In genomic region chr14:75976107-75976506, GRCm38 (mm10) we compare ENCODE assay signal across 27 mouse cellular contexts. TPM values are rescaled to one million over a fixed set of nuclear protein-coding genes. Genes with fewer than 3 reads are reported as not detected.
DNase-seq lines count a peak whose midpoint lies in the region; ATAC-seq and TF ChIP-seq lines count a peak whose summit lies in the region.
"Had no signal": no experiment of that assay in that cellular context is flagged by ENCODE, and none has a peak within 500 bp of the region (broad histone marks: within the 10 kb centered on the region; RNA-seq: fewer than 3 reads in every experiment).

No protein-coding gene starts in this region.

- H3K27me3 ChIP-seq in megakaryocyte, embryonic 14.5 days (replicated peaks): no peaks in the 10 kb centered on the region
- H3K27me3 ChIP-seq in liver, embryonic 12.5 days (replicated peaks): no peaks in the 10 kb centered on the region
- no peaks in the 10 kb centered on the region for H3K27me3 ChIP-seq in liver, embryonic 16.5 days (ENCODE audit: control insufficient read depth, insufficient read depth, low read depth, low read length)
- H3K27me3 ChIP-seq in lung, postnatal 0 days (replicated peaks; ENCODE audit: insufficient read depth, low read length): no peaks in the 10 kb centered on the region
- H3K27me3 ChIP-seq: embryonic facial prominence, embryonic 15.5 days; heart, embryonic 15.5 days; Patski had no signal

- TF ChIP-seq CTCF in lung, postnatal 0 days (IDR thresholded peaks at IDR 0.05): no peak

- H3K9me3 ChIP-seq in megakaryocyte, embryonic 14.5 days: no peaks in the 10 kb centered on the region
- no peaks in the 10 kb centered on the region for H3K9me3 ChIP-seq in liver, embryonic 12.5 days (replicated peaks)
- no peaks in the 10 kb centered on the region for H3K9me3 ChIP-seq in liver, embryonic 16.5 days (replicated peaks; ENCODE audit: control insufficient read depth, low read length)
- no peaks in the 10 kb centered on the region for H3K9me3 ChIP-seq in lung, postnatal 0 days (ENCODE audit: low read length)
- H3K9me3 ChIP-seq: embryonic facial prominence, embryonic 15.5 days; forebrain, embryonic 10.5 days; heart, embryonic 10.5 days; heart, embryonic 15.5 days; hindbrain, embryonic 10.5 days had no signal

- no peak overlapping the region for H3K27ac ChIP-seq in liver, embryonic 12.5 days
- no peak overlapping the region for H3K27ac ChIP-seq in liver, embryonic 16.5 days (ENCODE audit: low read length)
- no peak overlapping the region for H3K27ac ChIP-seq in lung, postnatal 0 days (ENCODE audit: low read length)
- H3K27ac ChIP-seq: embryonic facial prominence, embryonic 15.5 days; forebrain, embryonic 10.5 days; heart, embryonic 10.5 days; heart, embryonic 15.5 days; hindbrain, embryonic 10.5 days; hindbrain, embryonic 14.5 days had no signal

- 17% methylated on average over 3 of the region's 3 CpGs for WGBS in liver, embryonic 12.5 days (ENCODE audit: insufficient replicate concordance)
- 25% methylated on average over 3 of the region's 3 CpGs for WGBS in liver, embryonic 16.5 days (ENCODE audit: insufficient replicate concordance)
- WGBS in lung, postnatal 0 days: 43% methylated on average over 3 of the region's 3 CpGs

- H3K9ac ChIP-seq in liver, embryonic 12.5 days: no peak overlapping the region
- H3K9ac ChIP-seq in liver, embryonic 16.5 days (ENCODE audit: low read depth, low read length): no peak overlapping the region
- no peak overlapping the region for H3K9ac ChIP-seq in lung, postnatal 0 days (replicated peaks; ENCODE audit: low read depth)
- H3K9ac ChIP-seq: embryonic facial prominence, embryonic 15.5 days; heart, embryonic 15.5 days; hindbrain, embryonic 14.5 days had no signal

- H3K4me3 ChIP-seq in megakaryocyte, embryonic 14.5 days (replicated peaks): peak overlapping the region; percentile 47
- no peak overlapping the region for H3K4me3 ChIP-seq in liver, embryonic 12.5 days
- no peak overlapping the region for H3K4me3 ChIP-seq in liver, embryonic 16.5 days (ENCODE audit: low read depth, low read length)
- no peak overlapping the region for H3K4me3 ChIP-seq in lung, postnatal 0 days (ENCODE audit: low read depth, low read length)
- H3K4me3 ChIP-seq: embryonic facial prominence, embryonic 15.5 days; erythroblast, embryonic 14.5 days; forebrain, embryonic 10.5 days; heart, embryonic 10.5 days; heart, embryonic 15.5 days; hindbrain, embryonic 10.5 days had no signal

- H3K36me3 ChIP-seq in megakaryocyte, embryonic 14.5 days (replicated peaks; ENCODE audit: low read length): peaks cover 23% of the 10 kb centered on the region
- H3K36me3 ChIP-seq in liver, embryonic 12.5 days: peaks cover 4% of the 10 kb centered on the region; the same call in 1 of the 2 replicates
- H3K36me3 ChIP-seq in liver, embryonic 16.5 days (ENCODE audit: control insufficient read depth, insufficient read depth): no peaks in the 10 kb centered on the region
- no peaks in the 10 kb centered on the region for H3K36me3 ChIP-seq in lung, postnatal 0 days (ENCODE audit: insufficient read depth, low read length)
- H3K36me3 ChIP-seq: embryonic facial prominence, embryonic 15.5 days; heart, embryonic 10.5 days; heart, embryonic 15.5 days; hindbrain, embryonic 10.5 days had no signal

- DNase-seq in thymus, adult 18-20 months: no peak
- DNase-seq in lung, postnatal 0 days (ENCODE audit: low spot score): no peak
- no peak for DNase-seq in heart, postnatal 14 days
- DNase-seq: adrenal gland, adult 2 months; adrenal gland, postnatal 25 days; cerebellum, adult 8-10 months; cerebellum, postnatal 14 days; embryo, embryonic 11 days; gastrocnemius, postnatal 36 days; heart, adult 18-20 months had no signal

- peaks cover 21% of the 10 kb centered on the region for H3K4me1 ChIP-seq in megakaryocyte, embryonic 14.5 days
- peaks cover 23% of the 10 kb centered on the region for H3K4me1 ChIP-seq in liver, embryonic 12.5 days
- peaks cover 4% of the 10 kb centered on the region for H3K4me1 ChIP-seq in liver, embryonic 16.5 days (ENCODE audit: control insufficient read depth, low read depth, low read length)
- H3K4me1 ChIP-seq in lung, postnatal 0 days (ENCODE audit: insufficient read depth, low read depth, low read length): no peaks in the 10 kb centered on the region
- H3K4me1 ChIP-seq: embryonic facial prominence, embryonic 15.5 days; forebrain, embryonic 10.5 days; heart, embryonic 10.5 days; heart, embryonic 15.5 days; hindbrain, embryonic 10.5 days had no signal

- H3K4me2 ChIP-seq in liver, embryonic 12.5 days: no peak overlapping the region
- H3K4me2 ChIP-seq in liver, embryonic 16.5 days (ENCODE audit: low read depth, low read length): no peak overlapping the region
- H3K4me2 ChIP-seq in lung, postnatal 0 days (replicated peaks; ENCODE audit: low read depth, low read length): no peak overlapping the region
- H3K4me2 ChIP-seq: embryonic facial prominence, embryonic 15.5 days; heart, embryonic 15.5 days; hindbrain, embryonic 14.5 days had no signal

- no peak for TF ChIP-seq EP300 in lung, postnatal 0 days (IDR thresholded peaks at IDR 0.05)

- ATAC-seq in megakaryocyte, adult 5-6 weeks (ENCODE audit: poor library complexity, severe bottlenecking): no peak
- ATAC-seq in liver, embryonic 12.5 days: peak; percentile 87
- ATAC-seq in liver, embryonic 16.5 days (ENCODE audit: low read depth): peak; percentile 48; the same call in 1 of the 2 replicates
- no peak for ATAC-seq in lung, postnatal 0 days
- ATAC-seq: activated CD4-positive, CD25-positive, alpha-beta regulatory T cell, adult 4 months; forebrain, embryonic 14.5 days; Patski had no signal

- intact Hi-C loops in heart, postnatal 14 days (cut with DNase I): no loop called here

RNA-seq across cellular contexts. Expression of gene Kctd4, which starts 21.3 kb away (rescaled TPM):
- not detected in 2 replicates for polyA plus RNA-seq in megakaryocyte, embryonic 14.5 days (2012; ENCODE audit: insufficient read depth, low replicate concordance)
- total RNA-seq in megakaryocyte, adult 5-6 weeks (2015): not detected in 2 replicates
- not detected in 2 replicates for total RNA-seq in megakaryocyte, adult 5-6 weeks (2017)
- polyA plus RNA-seq in liver, embryonic 12.5 days (2016; fragmentation: Nextera tagmentation; extraction: Ambion mirVana): 0.29 and 0.33 TPM in 2 replicates
- 0.07 and 0.13 TPM in 2 replicates for polyA plus RNA-seq in liver, embryonic 16.5 days (2015; fragmentation: Nextera tagmentation; extraction: Ambion mirVana)
- 0.21 and 0.24 TPM in 2 replicates for polyA plus RNA-seq in lung, postnatal 0 days (2015; fragmentation: Nextera tagmentation; extraction: Ambion mirVana)
- total RNA-seq in heart, postnatal 14 days (2021): not detected
- total RNA-seq: adrenal gland, adult 2 months; adrenal gland, postnatal 25 days; common myeloid progenitor, adult 5-6 weeks; gastrocnemius, adult 8-10 months; gastrocnemius, postnatal 36 days; heart, adult 18-20 months; heart, postnatal 25 days had no signal
- polyA plus RNA-seq: adrenal gland, adult 2 months; erythroblast, embryonic 14.5 days; Patski had no signal

RNA-seq across cellular contexts. Expression of gene Gtf2f2, which starts 34.6 kb away (rescaled TPM):
- polyA plus RNA-seq in megakaryocyte, embryonic 14.5 days (2012; ENCODE audit: insufficient read depth, low replicate concordance): 2.0 and 8.3 TPM in 2 replicates
- 33.3 and 33.9 TPM in 2 replicates for total RNA-seq in megakaryocyte, adult 5-6 weeks (2015)
- 37.3 and 42.2 TPM in 2 replicates for total RNA-seq in megakaryocyte, adult 5-6 weeks (2017)
- polyA plus RNA-seq in liver, embryonic 12.5 days (2016; fragmentation: Nextera tagmentation; extraction: Ambion mirVana): 39.4 and 40.8 TPM in 2 replicates
- polyA plus RNA-seq in liver, embryonic 16.5 days (2015; fragmentation: Nextera tagmentation; extraction: Ambion mirVana): 15.4 and 16.9 TPM in 2 replicates
- 21.4 and 21.7 TPM in 2 replicates for polyA plus RNA-seq in lung, postnatal 0 days (2015; fragmentation: Nextera tagmentation; extraction: Ambion mirVana)
- total RNA-seq in heart, postnatal 14 days (2021): 10 to 100 TPM; 12.3 to 13.6 TPM

Comparison
In these comparisons a context has a peak if more than half of its experiments do, and no peak if none do; other contexts are left out.
1. ATAC-seq: peak in liver, embryonic 12.5 days (single experiment) and liver, embryonic 16.5 days (single experiment); none in megakaryocyte, adult 5-6 weeks (single experiment) and lung, postnatal 0 days (single experiment).